Mouse (Mus musculus): Measurements from ENCODE around the gene Nifk. TPM values are rescaled to one million over a fixed set of nuclear protein-coding genes. Genes with fewer than 3 reads are reported as not detected.

Nifk gene
- total and polyA plus RNA-seq, 3 experiments = 133 to 316 (median 187) TPM

DNA sequence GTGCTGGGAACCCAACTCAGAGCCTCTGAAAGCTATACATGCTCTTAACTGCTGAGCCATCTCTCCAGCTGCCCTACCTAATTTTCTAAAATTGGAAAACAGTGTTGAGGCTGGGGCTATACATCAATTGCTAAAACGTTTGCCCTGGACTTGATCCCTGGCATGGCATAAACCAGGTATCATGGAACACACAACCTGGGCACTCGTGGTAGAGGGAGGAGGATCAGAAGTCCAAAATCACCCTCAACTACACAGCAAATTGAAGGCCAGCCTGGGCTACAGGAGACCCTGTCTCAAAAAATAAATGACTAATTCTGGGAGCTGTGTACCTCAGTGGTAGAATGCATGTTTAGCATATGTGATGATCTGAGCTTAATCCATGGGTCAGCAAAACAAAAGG lies 23.9 kb upstream of the Nifk start:
- no peak for TF ChIP-seq KAT2A (conservative IDR thresholded peaks at IDR 0.05; ENCODE audit: low read depth, low read length)
- TF ChIP-seq NELFE (IDR thresholded peaks at IDR 0.05; ENCODE audit: low read depth, low read length) = no peak
- TF ChIP-seq MEF2A (IDR thresholded peaks at IDR 0.05; ENCODE audit: extremely low read depth, insufficient replicate concordance, low read depth, low read length, poor library complexity, severe bottlenecking) = no peak
- no peak for TF ChIP-seq CHD1 (IDR thresholded peaks at IDR 0.05; ENCODE audit: low read depth, low read length)
- no peak for TF ChIP-seq RAD21 (IDR thresholded peaks at IDR 0.05; ENCODE audit: low read depth, low read length)
- TF ChIP-seq SIN3A (IDR thresholded peaks at IDR 0.05; ENCODE audit: low read length) = no peak
- TF ChIP-seq GABPA (IDR thresholded peaks at IDR 0.05; ENCODE audit: low read depth, low read length) = no peak
- TF ChIP-seq EP300 (IDR thresholded peaks at IDR 0.05; ENCODE audit: low read depth in 1 of 2, low read length in 2 of 2) = no peak
- no peak for TF ChIP-seq E2F4 (IDR thresholded peaks at IDR 0.05; ENCODE audit: borderline replicate concordance, low read depth, low read length)
- TF ChIP-seq POLR2AphosphoS5 (IDR thresholded peaks at IDR 0.05; ENCODE audit: borderline replicate concordance, low read depth, low read length) = no peak
- Histone ChIP-seq H3K9ac (ENCODE audit: control insufficient read depth, low read depth, low read length, poor library complexity, severe bottlenecking) (no peak overlapping the region), H3K27ac (ENCODE audit: control insufficient read depth, low read depth, low read length) (no peak overlapping the region), H3K27me3 (ENCODE audit: control insufficient read depth in 1 of 2, insufficient read depth in 2 of 2, low read length in 2 of 2) (no peaks in the 10 kb centered on the region), H3K4me1 (ENCODE audit: control insufficient read depth in 1 of 2, insufficient read depth in 2 of 2, low read length in 2 of 2) (no peaks in the 10 kb centered on the region), H3K36me3 (ENCODE audit: control insufficient read depth in 1 of 2, insufficient read depth in 2 of 2, low read length in 2 of 2) (peaks cover 0 to 9% of the 10 kb centered on the region in 2 experiments; a peak in 2 of 4 replicates), H3K4me3 (ENCODE audit: control insufficient read depth in 1 of 2, insufficient read depth in 1 of 2, low read depth in 2 of 2, low read length in 2 of 2) (no peak overlapping the region), H3K9me3 (replicated peaks; ENCODE audit: insufficient read depth, low read length) (no peaks in the 10 kb centered on the region), H3K79me2 (ENCODE audit: control insufficient read depth, insufficient read depth, low read length, poor library complexity) (no peaks in the 10 kb centered on the region)
- no peak for DNase-seq (ENCODE audit: low read depth, low spot score)

DNA sequence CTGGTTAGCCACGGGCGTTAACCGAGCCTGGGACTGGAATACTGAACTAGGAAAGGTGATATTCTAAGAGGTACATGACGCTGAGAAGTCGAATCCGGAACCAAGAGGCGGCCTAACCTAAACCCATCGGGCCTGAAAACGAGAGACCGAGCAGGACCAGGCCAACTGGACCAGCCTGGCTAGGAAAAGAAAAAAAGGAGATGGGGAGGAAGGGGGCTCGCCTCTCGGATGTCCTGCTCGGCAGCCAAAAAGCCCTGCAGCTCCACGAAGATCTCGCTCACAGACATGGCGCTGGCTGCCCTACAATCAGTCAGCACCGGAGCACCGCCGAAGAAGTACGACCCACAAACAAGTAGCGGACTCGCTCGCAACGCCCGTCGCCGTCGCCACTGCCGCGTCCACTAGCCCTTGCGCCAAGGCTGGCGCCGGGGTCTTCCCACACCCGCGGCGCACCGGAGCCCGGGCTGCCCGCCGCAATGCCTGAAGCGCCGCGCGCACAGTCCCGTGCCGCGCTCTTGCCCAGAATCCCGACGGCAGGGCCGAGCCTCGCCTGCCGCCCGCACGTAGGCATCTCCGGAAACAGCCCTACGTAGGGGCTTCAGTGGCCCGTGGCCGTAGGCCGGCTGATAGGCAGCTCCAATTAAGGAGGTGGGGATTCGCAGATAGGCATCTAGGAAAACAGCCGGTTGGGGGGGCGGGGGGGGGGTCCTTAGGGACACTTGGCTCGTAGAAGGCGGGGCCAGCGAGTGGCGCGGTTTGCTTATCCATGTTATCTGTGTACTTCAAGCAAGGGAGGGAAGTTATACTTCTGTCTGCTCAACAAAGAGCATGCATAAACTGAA lies 10.6 kb upstream of the Nifk start:
- peak; percentile 97 for DNase-seq (ENCODE audit: low read depth, low spot score)
- H3K27ac ChIP-seq (ENCODE audit: control insufficient read depth, low read depth, low read length) = peak overlapping the region; percentile 91
- H3K9me3 ChIP-seq (replicated peaks; ENCODE audit: insufficient read depth, low read length) = no peaks in the 10 kb centered on the region
- peaks cover 16% of the 10 kb centered on the region for H3K79me2 ChIP-seq (ENCODE audit: control insufficient read depth, insufficient read depth, low read length, poor library complexity)
- H3K27me3 ChIP-seq (ENCODE audit: control insufficient read depth in 1 of 2, insufficient read depth in 2 of 2, low read length in 2 of 2) = no peaks in the 10 kb centered on the region
- H3K36me3 ChIP-seq (ENCODE audit: control insufficient read depth in 1 of 2, insufficient read depth in 2 of 2, low read length in 2 of 2) = peaks cover 7 to 13% of the 10 kb centered on the region in 2 experiments
- H3K4me3 ChIP-seq (ENCODE audit: control insufficient read depth in 1 of 2, insufficient read depth in 1 of 2, low read depth in 2 of 2, low read length in 2 of 2) = peak overlapping the region; percentile 91 to 95
- H3K9ac ChIP-seq (ENCODE audit: control insufficient read depth, low read depth, low read length, poor library complexity, severe bottlenecking) = peak overlapping the region; percentile 89
- H3K4me1 ChIP-seq (ENCODE audit: control insufficient read depth in 1 of 2, insufficient read depth in 2 of 2, low read length in 2 of 2) = peaks cover 7 to 10% of the 10 kb centered on the region in 2 experiments
- TF ChIP-seq SMC3 (IDR thresholded peaks at IDR 0.05; ENCODE audit: low read depth, low read length) = no peak
- no peak; the same call in 1 of the 2 replicates for TF ChIP-seq MYC (IDR thresholded peaks at IDR 0.05; ENCODE audit: low read depth, low read length)
- no peak for TF ChIP-seq POLR2AphosphoS5 (IDR thresholded peaks at IDR 0.05; ENCODE audit: borderline replicate concordance, low read depth, low read length)
- TF ChIP-seq SIN3A (IDR thresholded peaks at IDR 0.05; ENCODE audit: low read length) = peak; percentile 89
- TF ChIP-seq CTCF (IDR thresholded peaks at IDR 0.05 in 2 of 3, conservative IDR thresholded peaks at IDR 0.05 in 1 of 3; ENCODE audit: control insufficient read depth in 1 of 3, insufficient read depth in 1 of 3, low read depth in 2 of 3, low read length in 3 of 3, poor library complexity in 1 of 3, severe bottlenecking in 1 of 3) = no peak
- peak; percentile 58 for TF ChIP-seq TCF12 (IDR thresholded peaks at IDR 0.05; ENCODE audit: low read depth, low read length)
- peak; percentile 65 for TF ChIP-seq ELF1 (IDR thresholded peaks at IDR 0.05; ENCODE audit: low read depth, low read length)
- peak; percentile 77 for TF ChIP-seq ETS1 (IDR thresholded peaks at IDR 0.05; ENCODE audit: low read depth, low read length)
- no peak for TF ChIP-seq MAFK (IDR thresholded peaks at IDR 0.05; ENCODE audit: borderline replicate concordance, low read depth, low read length)
- peak; percentile 70; the same call in 1 of the 2 replicates for TF ChIP-seq MAZ (IDR thresholded peaks at IDR 0.05; ENCODE audit: low read depth, low read length)
- peak; percentile 74 for TF ChIP-seq MXI1 (IDR thresholded peaks at IDR 0.05; ENCODE audit: low read depth, low read length)
- TF ChIP-seq MEF2A (IDR thresholded peaks at IDR 0.05; ENCODE audit: extremely low read depth, insufficient replicate concordance, low read depth, low read length, poor library complexity, severe bottlenecking) = no peak
- peak; percentile 83 for TF ChIP-seq GATA1 (IDR thresholded peaks at IDR 0.05; ENCODE audit: low read depth, low read length)
- TF ChIP-seq ZKSCAN1 (IDR thresholded peaks at IDR 0.05; ENCODE audit: low read depth, low read length) = no peak
- TF ChIP-seq CHD1 (IDR thresholded peaks at IDR 0.05; ENCODE audit: low read depth, low read length) = no peak
- no peak for TF ChIP-seq USF2 (IDR thresholded peaks at IDR 0.05; ENCODE audit: borderline replicate concordance in 1 of 2, insufficient read depth in 1 of 2, low read depth in 1 of 2, low read length in 2 of 2)
- peak; percentile 98 for TF ChIP-seq MAX (IDR thresholded peaks at IDR 0.05; ENCODE audit: low read length)
- TF ChIP-seq RAD21 (IDR thresholded peaks at IDR 0.05; ENCODE audit: low read depth, low read length) = no peak
- no peak for TF ChIP-seq TAL1 (IDR thresholded peaks at IDR 0.05; ENCODE audit: low read length)
- TF ChIP-seq JUND (IDR thresholded peaks at IDR 0.05; ENCODE audit: low read depth, low read length) = no peak
- TF ChIP-seq GABPA (IDR thresholded peaks at IDR 0.05; ENCODE audit: low read depth, low read length) = no peak
- TF ChIP-seq POLR2A (IDR thresholded peaks at IDR 0.05; ENCODE audit: control insufficient read depth in 1 of 2, insufficient read depth in 1 of 2, low read depth in 1 of 2, low read length in 2 of 2, poor library complexity in 1 of 2) = peak in 1 of 2 experiments; percentile 72; a peak in 3 of 4 replicates
- TF ChIP-seq RCOR1 (IDR thresholded peaks at IDR 0.05; ENCODE audit: low read depth, low read length) = no peak; the same call in 1 of the 2 replicates
- TF ChIP-seq UBTF (IDR thresholded peaks at IDR 0.05; ENCODE audit: borderline replicate concordance, insufficient read depth, low read depth, low read length) = peak; percentile 92; the same call in 1 of the 2 replicates

Data from MEL (cell line).